Mouse (Mus musculus): ENCODE results near the gene Wdr81.

The Wdr81 gene

DNA sequence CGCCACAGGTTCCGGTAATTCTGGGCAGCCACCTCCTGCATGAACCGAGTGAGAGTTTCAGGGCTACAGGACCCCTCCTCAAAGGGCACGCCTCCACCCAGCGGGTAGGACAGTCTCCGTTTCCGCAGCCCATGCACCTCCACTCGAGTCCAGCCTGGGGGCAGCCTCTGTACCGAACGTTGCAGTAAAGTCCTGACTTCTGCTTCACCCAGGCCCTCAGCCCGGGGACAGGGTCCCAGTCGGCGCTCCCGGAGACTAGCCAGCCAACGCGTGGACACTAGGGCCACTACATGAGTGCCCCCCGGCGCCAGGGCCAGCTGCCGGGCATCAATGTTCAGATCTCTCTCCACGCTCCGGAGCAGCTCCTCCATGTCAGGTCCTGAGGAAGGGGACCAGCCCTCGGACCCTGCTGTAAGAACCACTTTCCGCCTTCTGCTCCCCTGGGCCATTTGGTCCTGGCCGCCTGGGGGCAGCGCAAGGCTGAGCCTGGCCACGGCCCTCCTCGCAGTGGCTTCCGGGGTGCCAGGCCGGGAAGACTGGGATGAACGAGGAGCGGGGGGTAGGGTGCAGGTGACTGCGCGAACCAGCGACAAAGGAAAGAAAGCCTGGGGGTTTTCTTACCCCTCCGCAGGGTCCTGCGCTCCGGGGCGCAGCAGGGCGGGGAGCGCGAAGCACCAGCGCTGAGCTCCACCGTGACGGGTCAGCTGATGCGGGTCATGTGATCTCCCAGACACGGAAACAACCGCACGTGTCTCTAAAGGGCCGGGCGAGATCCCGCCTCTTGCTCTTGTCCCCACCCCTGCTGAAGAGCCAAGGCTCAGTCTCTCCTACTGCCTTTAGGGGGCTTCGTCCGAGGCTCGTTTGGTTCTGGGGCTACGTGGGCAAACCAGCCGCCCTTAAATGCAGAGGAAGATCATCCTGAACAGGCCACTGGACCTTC lies at the start of gene Wdr81:
Gene Wdr81 (minus strand): TSS at position 727 of the 940 bp plus-strand sequence.
- CTCF ChIA-PET: interaction anchor here (1.0 to 1.5 kb wide), 2 partner anchors 31 to 52 kb away, joined by 3 to 5 read pairs; no protein-coding TSS in a partner anchor

DNA sequence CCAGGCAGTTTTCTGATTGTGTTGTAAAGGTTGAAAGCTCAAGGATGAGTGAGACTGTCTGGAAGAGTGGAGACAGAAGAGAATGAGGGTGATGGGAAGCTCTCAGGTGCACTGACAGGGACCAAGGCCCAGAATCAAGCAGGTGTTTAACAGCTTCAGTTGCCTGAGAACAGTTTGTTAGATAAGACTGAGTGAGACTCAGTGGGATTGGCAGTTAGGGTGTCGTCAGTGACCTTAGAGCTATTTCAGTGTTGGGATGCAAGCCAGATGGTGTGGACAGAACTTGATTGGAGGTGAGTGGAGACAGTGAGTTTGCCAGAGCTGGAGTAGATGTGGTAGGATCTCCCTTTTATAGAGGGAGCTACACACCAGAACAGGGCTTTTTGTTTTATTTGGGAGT lies 43.6 kb upstream of the Wdr81 start:
- CTCF ChIA-PET: interaction anchor here (0.5 to 0.7 kb wide), 2 partner anchors 35 to 491 kb away, joined by 3 to 5 read pairs; no protein-coding TSS in a partner anchor

DNA sequence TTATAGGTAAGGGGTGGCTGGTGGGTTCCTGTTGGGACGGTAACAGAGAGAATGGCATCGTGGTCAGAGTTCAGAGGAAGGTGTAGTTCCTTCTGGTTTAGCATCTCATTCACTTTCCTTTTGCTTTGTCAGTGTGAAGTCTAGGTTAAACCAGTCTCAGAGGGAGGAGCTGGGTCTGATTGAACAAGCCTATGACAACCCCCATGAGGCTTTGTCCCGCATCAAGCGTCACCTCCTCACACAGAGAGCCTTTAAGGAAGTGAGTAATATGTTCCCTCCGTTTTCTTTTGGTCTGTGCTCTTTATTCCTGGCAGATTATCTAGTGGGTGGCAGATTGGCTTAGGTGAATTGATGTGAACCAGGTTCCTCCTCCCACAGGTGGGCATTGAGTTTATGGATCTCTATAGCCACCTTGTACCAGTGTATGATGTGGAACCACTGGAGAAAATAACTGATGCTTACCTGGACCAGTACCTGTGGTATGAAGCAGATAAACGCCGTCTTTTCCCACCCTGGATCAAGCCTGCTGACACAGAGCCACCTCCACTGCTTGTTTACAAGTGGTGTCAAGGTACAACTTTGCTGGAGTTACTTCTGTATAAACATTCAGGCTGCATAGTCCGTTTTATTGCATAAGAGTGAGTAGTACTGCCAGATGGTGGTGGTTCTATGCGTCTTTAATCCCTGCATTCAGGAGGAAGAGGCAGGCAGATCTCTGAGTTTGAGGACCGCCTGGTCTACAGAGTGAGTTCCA lies 40.0 kb upstream of the Wdr81 start:
- CTCF ChIA-PET: no interaction called here

DNA sequence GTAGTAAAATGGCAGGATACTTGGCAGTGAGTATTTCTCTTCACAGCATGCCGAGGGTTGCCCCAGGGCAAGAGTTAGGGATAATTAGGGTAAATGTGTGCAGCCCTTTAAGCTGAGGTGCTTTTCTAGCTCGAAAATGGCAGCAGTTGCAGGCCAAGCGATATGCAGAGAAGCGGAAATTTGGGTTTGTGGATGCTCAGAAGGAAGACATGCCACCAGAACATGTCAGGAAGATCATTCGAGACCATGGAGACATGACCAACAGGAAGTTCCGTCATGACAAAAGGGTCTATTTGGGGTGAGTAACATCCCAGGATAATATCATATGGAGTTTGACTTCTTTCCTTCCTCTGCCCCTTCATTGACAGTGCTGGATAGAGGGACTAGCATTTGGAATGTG lies 33.0 kb upstream of the Wdr81 start:
- CTCF ChIA-PET: interaction anchor here (0.6 to 1.5 kb wide), 5 partner anchors 13 to 176 kb away, joined by 3 to 6 read pairs (median 3); partner anchors contain the start of genes Rilp and Tlcd2

DNA sequence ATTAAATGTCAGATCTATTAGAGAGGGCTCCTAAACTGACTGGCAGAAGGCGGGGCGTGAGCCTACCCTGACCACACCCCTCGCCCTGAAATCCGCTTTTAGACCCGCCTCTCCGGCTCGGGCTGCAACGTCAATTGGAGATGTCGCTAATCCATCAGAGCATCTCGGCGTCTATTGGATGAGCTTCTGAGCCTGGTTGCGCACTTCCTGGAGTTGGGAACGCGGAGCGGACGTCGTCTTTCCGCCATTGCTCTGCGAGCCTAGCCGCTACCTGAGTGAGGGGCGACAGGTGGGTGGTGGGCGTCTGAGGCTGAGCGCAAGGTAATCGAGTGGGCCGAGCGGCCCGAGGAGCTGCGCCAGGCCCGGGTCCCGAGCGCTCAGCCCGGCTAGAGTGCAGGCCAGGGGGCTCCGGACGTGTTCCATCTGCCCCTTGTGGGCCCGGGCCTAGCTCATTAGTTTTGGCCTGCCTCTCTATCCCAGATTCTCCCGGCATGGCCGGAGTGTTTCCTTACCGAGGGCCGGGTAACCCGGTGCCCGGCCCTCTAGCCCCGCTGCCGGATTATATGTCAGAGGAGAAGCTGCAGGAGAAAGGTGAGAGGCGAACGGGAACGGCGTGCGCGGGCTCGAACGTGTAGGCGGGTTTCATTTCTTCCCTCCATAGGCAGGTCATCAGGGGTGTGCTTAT lies 32.2 kb upstream of the Wdr81 start, which contains the start of gene Prpf8:
Gene Prpf8 (plus strand): TSS at position 216 of the 685 bp plus-strand sequence.
- CTCF ChIA-PET: interaction anchor here (0.6 to 1.5 kb wide), 6 partner anchors 14 to 313 kb away, joined by 3 to 6 read pairs (median 3); partner anchors contain the start of genes Rilp and Tlcd2

DNA sequence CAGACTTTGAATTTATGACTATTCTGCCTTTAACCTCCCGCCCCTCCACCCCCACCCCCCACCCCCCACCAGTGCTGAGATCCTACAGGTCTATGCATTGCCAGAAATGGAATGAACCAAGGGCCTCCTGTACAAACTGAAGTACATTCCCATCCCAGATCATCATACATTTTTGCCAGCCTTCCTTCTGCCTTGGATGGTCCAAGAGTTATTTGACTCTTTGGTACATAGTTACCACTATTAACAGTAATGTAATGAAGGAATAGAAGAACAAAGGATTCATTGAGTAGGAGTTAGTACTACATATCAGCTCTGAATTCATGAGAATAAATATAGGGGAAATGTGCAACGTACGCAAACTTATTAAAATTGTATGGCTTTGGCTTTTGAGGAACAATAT lies 31.7 kb upstream of the Wdr81 start:
- CTCF ChIA-PET: interaction anchor here (0.6 to 1.5 kb wide), 5 partner anchors 26 to 525 kb away, joined by 3 to 5 read pairs (median 4); partner anchors contain the start of genes Tlcd2 and Wdr81

DNA sequence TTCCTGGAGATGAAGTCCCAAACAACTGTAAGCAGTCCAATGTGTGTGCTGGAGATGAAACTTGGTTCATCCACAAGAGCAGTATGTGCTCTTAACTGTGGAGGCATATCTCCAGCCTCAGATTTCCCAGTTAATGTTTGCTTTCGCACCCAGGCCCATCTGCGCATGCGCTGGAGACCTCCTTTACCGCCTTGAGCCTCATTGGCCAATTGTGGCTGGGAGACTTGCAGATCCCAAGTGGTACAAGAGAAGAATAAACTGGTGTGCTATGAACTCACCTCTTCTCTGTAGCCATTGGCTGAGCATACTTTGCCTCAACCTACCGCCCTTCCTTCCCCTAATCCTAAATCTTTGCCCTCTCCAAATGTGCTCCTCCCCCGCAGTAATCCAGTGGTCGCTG lies 18.9 kb upstream of the Wdr81 start:
- CTCF ChIA-PET: interaction anchor here (0.7 kb wide), 1 partner anchor 226 kb away, joined by 3 read pairs; no protein-coding TSS in a partner anchor

DNA sequence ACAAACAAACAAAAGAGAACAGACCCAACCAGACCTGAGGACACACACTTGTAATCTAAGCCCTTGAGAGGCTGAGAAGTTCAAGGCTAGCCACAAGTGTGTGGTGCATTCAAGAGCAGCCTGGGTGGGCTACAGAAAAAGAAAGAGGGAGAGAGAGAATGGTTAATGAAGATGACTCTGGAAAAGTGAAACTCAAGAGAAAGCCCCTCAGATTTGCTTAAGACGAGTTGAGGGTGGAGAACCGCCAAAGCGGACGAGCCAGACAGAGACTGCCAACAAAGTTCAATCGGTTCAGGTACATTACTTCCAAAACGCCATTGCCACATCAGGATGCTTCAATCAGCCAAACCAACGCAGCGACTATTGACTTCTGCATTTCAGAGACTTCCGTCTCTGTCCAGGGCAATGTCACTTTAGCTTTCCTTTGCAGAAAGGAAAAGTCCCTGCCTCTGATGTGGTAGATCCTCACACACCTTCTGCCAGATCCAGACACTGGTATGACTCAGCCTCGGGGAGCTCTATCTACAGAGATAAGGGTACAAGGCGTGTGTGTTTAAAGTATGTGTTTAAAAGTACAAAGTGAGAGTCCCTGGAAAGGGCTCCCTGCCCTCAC lies 18.1 kb upstream of the Wdr81 start:
- CTCF ChIA-PET: no interaction called here

DNA sequence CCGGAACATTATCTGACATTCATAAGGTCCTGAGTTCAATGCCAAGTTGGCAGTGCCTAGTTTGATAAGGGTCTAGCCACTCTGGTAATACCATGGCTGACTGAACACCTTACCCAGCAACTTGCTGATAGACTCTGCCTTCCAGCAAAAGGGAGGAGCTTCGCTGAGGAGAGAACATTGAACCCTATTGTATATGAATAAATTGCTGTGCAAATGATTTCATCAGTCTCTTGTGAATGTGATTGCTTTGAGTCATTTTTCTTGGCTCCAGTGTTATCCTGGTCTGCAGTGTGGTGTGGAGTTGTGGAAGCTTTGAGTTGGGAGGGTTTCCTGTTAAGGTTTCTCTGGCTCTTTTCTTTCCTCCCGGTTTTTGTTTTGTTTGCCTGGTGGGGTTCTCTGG lies 16.2 kb upstream of the Wdr81 start:
- CTCF ChIA-PET: interaction anchor here (0.6 kb wide), 1 partner anchor 92 kb away, joined by 3 read pairs; no protein-coding TSS in a partner anchor

DNA sequence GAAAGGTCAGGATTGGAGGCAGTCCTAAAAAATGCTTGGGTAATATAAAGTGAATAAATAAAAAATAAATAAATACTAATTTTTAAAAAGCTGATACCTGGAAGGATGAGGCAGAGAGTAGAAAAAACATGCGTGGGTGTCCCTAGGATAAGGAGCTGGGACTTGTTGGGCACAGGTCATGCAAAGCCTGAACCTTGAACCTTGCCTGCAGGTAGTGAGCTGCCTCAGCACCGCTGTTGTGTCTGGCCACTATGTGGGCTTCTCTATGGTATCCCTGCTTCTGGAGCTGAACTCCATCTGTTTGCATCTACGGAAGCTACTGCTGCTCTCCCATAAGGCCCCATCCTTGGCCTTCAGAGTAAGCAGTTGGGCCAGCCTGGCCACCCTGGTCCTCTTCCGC lies 14.7 kb upstream of the Wdr81 start:
- CTCF ChIA-PET: no interaction called here

DNA sequence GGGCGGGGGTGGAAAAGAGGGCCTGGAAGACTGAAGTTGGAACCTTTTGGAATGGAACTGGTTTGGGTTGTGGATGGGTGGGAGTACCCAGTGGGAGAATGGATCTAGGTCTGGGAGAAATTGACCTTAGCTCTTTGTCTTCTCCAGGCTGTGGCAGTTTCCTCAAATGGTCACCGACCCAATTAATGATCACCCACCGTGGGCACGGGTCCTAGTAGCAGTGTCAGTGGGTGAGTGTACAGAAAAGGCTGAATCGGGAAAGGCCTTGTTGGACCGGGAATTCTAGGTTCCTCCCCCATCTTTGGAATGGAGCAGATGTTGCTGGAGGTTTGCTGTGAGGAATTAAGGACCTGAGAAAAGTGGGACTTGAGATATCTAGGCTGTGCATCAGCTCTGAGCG lies 13.9 kb upstream of the Wdr81 start:
- CTCF ChIA-PET: interaction anchor here (0.7 kb wide), 1 partner anchor 11 kb away, joined by 7 read pairs; no protein-coding TSS in a partner anchor

DNA sequence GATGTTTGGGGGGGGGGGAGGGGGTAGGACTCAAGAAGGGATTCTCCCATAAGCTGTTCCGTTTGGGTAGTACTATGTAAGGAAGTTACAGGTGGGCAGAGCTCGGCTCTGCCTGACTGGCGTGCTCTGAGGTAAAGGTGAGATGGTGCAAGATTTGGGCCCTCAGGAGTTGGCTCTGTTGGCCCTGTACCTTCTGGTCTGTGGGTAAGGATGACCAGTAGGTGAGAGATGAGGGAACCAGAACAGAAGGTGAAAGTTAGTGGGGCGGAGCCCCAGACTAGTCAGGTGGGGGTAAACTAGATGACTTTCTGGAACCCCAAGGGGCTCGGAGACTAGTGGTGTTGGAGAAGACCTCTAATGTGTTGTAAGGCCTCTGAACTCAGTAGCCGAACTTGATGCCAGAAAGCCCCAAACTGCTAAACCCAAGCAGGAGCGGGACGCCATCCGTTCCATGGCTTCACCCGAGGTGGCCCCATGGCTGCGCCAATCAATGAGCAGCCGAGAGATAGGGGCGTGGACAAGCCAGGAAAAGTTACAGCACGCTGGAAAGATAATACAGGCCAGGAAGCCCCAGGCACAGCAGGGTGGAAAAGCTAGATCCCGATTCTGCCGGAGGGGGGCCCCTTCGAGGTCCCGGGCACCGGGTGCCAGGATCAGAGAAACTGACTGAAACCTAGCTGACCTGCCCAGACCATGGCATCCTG lies 13.1 kb upstream of the Wdr81 start:
- CTCF ChIA-PET: interaction anchor here (0.7 to 1.1 kb wide), 2 partner anchors 10 to 13 kb away, joined by 4 to 7 read pairs; no protein-coding TSS in a partner anchor

DNA sequence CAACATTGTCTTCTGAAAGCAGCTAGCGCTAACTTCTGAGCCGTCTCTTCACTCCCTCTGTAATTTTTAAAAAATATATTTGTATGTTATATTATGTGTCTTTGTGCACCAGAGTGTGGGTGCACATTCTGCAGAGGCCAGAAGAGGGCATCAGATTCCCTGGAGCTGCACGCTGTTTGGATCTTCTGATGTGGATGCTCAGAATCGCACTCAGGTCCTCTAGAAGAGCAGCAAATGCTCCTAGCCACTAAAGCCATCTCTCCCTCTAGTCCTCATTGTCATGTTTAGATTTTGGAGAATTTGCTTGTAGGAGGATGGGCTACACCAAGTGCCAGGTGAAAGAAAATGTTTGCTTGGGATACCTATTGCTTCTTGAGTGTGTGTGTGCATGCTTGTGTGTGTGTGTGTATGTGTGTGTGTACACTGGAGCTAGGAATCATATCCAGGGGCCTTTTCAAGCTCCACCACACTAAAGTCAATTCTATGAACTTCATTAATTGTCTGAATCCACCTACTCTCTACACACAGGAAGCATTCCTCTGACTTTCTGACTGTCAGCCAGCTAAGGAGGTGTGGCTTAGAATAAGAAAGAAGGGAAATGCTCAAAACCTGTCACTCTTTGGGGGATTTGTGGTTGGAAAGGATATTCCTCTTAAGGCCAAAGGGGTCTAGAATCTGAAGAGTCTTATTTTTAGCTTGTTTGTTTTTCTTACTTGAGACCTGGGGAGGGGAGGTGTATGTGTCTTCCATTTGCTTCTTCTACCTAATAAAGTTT lies 12.4 kb upstream of the Wdr81 start:
- CTCF ChIA-PET: interaction anchor here (1.1 kb wide), 1 partner anchor 14 kb away, joined by 4 read pairs; no protein-coding TSS in a partner anchor

DNA sequence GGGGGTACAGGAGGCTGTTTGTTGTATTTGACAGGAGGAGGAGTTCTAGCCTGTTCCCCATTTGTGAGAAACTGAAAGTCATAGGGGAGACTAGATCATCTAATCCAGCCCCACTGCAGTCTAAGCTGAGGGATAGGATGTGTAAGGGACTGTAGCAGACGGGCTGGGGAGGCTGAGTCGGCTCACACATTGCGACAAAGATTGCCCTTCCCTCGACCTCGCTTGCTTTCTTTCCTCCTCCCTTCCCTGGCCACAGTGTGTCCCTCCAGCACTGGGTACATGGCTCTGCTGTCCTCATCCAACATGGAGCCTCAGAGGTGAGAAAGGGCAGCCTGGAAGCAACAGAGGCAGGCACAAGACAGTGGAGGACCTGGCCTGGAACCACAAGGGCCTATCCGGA lies 10.5 kb upstream of the Wdr81 start:
- CTCF ChIA-PET: no interaction called here

DNA sequence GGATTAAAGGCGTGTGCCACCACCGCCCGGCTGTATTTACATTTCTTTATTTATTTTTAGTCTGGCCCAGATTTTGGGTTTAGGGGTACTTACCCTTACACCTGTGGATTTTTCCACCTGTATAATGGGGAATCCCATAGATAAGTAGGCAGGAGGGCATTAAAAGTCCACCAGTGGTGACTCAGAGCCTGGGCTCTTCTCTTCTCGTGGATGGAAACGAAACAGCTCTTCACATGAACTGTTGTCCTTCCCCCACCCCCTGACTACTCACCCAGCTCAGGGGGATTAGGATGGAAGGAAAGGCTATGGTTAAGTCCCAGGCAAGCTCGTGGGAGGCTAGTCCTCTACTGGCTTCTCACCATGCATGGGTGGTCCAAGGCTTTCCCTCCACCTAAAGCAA lies 9.9 kb upstream of the Wdr81 start:
- CTCF ChIA-PET: no interaction called here

DNA sequence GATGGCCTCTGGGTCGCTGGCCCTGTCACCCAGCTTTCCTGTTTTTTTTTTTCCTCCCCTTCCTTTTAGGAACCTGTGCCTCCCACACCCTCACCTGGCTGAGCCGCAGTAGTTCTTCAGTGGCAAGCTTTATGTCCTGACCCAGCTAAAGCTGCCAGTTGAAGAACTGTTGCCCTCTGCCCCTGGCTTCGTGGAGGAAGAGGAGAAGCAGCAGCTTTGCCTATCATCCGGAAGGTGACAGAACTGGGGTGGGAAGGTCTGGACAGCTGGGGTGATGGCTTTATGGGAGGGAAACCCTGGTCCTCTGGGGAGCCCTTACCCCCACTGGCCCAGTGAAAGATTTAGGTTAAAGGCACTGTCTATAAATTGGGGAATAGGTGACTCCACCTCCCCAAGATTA lies 9.1 kb upstream of the Wdr81 start:
- CTCF ChIA-PET: no interaction called here

DNA sequence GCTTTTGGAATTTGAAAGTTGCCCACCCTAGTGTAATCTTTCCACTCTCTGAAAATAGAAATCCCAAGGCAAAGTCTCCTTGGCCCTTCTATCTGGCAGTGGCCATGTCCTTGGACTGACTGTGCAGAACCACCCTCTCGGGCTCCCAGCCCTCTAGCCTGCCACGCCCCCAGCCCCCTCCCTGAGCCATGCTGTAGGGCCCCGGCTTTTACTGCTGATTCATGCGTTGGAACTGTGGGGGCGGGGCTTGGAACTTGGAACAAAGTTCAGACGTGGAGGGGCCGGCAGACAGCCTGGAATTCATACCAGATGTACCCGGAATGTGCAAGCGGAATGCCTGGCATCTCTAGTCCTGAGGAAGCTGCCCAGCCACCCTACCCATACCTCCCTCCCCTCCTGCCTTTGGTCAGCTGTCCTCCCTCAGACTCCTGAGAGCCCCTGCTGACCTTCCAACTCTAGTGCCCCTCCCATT lies 8.4 kb upstream of the Wdr81 start:
- CTCF ChIA-PET: interaction anchor here (0.6 kb wide), 1 partner anchor 35 kb away, joined by 3 read pairs; no protein-coding TSS in a partner anchor

DNA sequence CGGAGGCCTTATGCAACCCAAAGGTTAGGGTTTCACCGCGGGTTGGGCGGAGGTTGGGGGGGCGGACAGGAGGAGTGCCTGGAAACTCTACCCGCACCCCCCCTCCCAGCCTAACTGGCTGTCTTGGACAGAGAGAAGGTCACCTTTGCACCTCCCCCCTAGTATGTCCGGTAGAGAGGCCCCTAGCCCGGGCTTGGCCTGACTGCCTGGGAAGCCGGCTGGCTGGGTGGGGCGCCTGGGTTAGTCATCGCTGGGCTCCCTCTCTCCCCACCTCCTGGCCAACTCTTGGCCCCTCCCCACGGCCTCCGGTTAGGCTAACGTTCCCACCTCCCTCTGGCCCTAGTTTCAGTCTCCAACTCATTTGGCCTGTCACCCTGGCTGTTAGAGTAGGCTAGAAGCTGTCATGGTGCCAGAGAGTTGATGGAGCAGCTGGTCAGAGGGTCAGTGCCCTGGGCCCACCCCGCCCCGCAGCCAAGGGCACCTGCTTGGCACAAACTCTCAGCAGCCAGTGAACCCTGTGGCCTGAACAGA lies 7.8 kb upstream of the Wdr81 start:
- CTCF ChIA-PET: no interaction called here

DNA sequence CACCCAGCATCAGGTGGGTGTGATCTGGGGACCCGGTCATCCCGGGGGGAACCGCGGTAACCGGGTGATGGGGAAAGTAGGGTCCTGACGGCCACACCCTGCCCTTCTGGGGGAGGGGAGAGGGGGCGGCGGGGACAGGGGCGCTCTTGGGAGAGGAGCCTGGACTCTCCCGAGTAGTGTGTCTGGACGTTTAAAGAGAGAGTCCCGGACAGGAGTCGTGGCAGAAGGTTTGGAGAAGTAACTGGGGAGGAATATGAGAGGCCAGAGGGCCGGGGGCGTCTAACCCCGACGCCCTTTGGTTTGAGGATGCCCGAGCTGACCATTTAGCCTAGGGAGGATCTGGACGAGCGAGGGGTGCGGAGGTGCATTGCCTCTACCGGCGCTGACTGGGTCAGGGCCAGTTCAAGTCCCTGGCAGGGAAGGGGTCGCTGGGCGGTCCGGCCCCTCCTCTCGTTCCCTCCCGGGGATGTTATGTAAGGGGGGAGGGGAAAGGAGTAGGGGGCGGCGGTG lies 7.3 kb upstream of the Wdr81 start:
- CTCF ChIA-PET: interaction anchor here (2.1 kb wide), 1 partner anchor 25 kb away, joined by 5 read pairs; the partner anchor contains the start of gene Prpf8

All from spleen, embryonic (tissue).